Mouse (Mus musculus): ENCODE results near the gene Sorcs2. TPM values are rescaled to one million over a fixed set of nuclear protein-coding genes. Genes with fewer than 3 reads are reported as not detected.

The Sorcs2 gene
- polyA plus RNA-seq, 1 experiment from 2014 or later, result 12.8 TPM

- no peak for DNase-seq (ENCODE audit: low spot score)
- Histone ChIP-seq H3K4me2 (ENCODE audit: low read length) (no peak overlapping the region), H3K4me3 (ENCODE audit: low read depth, low read length) (no peak overlapping the region), H3K27me3 (replicated peaks; ENCODE audit: control insufficient read depth, insufficient read depth, low read length) (no peaks in the 10 kb centered on the region), H3K27ac (ENCODE audit: low read depth) (no peak overlapping the region), H3K9me3 (ENCODE audit: control insufficient read depth, low read length) (no peaks in the 10 kb centered on the region), H3K4me1 (replicated peaks; ENCODE audit: control insufficient read depth, insufficient read depth, low read length) (peaks cover 32% of the 10 kb centered on the region), H3K9ac (ENCODE audit: low read length) (no peak overlapping the region), H3K36me3 (ENCODE audit: control insufficient read depth, insufficient read depth, low read length) (no peaks in the 10 kb centered on the region)
- no peak for ATAC-seq (replicated peaks; ENCODE audit: low FRiP score, low TSS enrichment, low read depth)
- WGBS, result 54% methylated on average over 5 of the region's 5 CpGs
Observed at GRCm38 (mm10) chr5:36359535-36360243, 38.2 kb downstream of the Sorcs2 start.

GRCm38 (mm10) chr5:36358161-36358560 lies 39.8 kb downstream of the Sorcs2 start:
- Histone ChIP-seq H3K9ac (ENCODE audit: low read length) (no peak overlapping the region), H3K4me3 (ENCODE audit: low read depth, low read length) (no peak overlapping the region), H3K27ac (ENCODE audit: low read depth) (no peak overlapping the region), H3K27me3 (replicated peaks; ENCODE audit: control insufficient read depth, insufficient read depth, low read length) (no peaks in the 10 kb centered on the region), H3K9me3 (ENCODE audit: control insufficient read depth, low read length) (no peaks in the 10 kb centered on the region), H3K4me2 (ENCODE audit: low read length) (no peak overlapping the region), H3K36me3 (ENCODE audit: control insufficient read depth, insufficient read depth, low read length) (no peaks in the 10 kb centered on the region), H3K4me1 (replicated peaks; ENCODE audit: control insufficient read depth, insufficient read depth, low read length) (peaks cover 39% of the 10 kb centered on the region)
- 69% methylated on average over 4 of the region's 4 CpGs for WGBS
- DNase-seq (ENCODE audit: low spot score), result no peak
- no peak for ATAC-seq (replicated peaks; ENCODE audit: low FRiP score, low TSS enrichment, low read depth)

GRCm38 (mm10) chr5:36356659-36357058 lies 41.3 kb downstream of the Sorcs2 start:
- Histone ChIP-seq H3K27ac (ENCODE audit: low read depth) (no peak overlapping the region), H3K27me3 (replicated peaks; ENCODE audit: control insufficient read depth, insufficient read depth, low read length) (no peaks in the 10 kb centered on the region), H3K4me3 (ENCODE audit: low read depth, low read length) (no peak overlapping the region), H3K9ac (ENCODE audit: low read length) (no peak overlapping the region), H3K36me3 (ENCODE audit: control insufficient read depth, insufficient read depth, low read length) (no peaks in the 10 kb centered on the region), H3K4me2 (ENCODE audit: low read length) (no peak overlapping the region), H3K9me3 (ENCODE audit: control insufficient read depth, low read length) (no peaks in the 10 kb centered on the region), H3K4me1 (replicated peaks; ENCODE audit: control insufficient read depth, insufficient read depth, low read length) (peaks cover 39% of the 10 kb centered on the region)
- 88% methylated on average over 4 of the region's 4 CpGs for WGBS
- ATAC-seq (replicated peaks; ENCODE audit: low FRiP score, low TSS enrichment, low read depth), result no peak
- no peak for DNase-seq (ENCODE audit: low spot score)

GRCm38 (mm10) chr5:36355683-36356082 lies 42.3 kb downstream of the Sorcs2 start:
- WGBS, result 48% methylated on average over 3 of the region's 3 CpGs
- no peak for DNase-seq (ENCODE audit: low spot score)
- H3K4me3 ChIP-seq (ENCODE audit: low read depth, low read length), result no peak overlapping the region
- H3K9me3 ChIP-seq (ENCODE audit: control insufficient read depth, low read length), result no peaks in the 10 kb centered on the region
- no peaks in the 10 kb centered on the region for H3K27me3 ChIP-seq (replicated peaks; ENCODE audit: control insufficient read depth, insufficient read depth, low read length)
- H3K4me1 ChIP-seq (replicated peaks; ENCODE audit: control insufficient read depth, insufficient read depth, low read length), result peaks cover 38% of the 10 kb centered on the region
- H3K9ac ChIP-seq (ENCODE audit: low read length), result no peak overlapping the region
- H3K4me2 ChIP-seq (ENCODE audit: low read length), result no peak overlapping the region
- H3K27ac ChIP-seq (ENCODE audit: low read depth), result no peak overlapping the region
- ATAC-seq (replicated peaks; ENCODE audit: low FRiP score, low TSS enrichment, low read depth), result no peak
- no peaks in the 10 kb centered on the region for H3K36me3 ChIP-seq (ENCODE audit: control insufficient read depth, insufficient read depth, low read length)

GRCm38 (mm10) chr5:36353679-36354078 lies 44.3 kb downstream of the Sorcs2 start:
- peaks cover 18% of the 10 kb centered on the region for H3K4me1 ChIP-seq (replicated peaks; ENCODE audit: control insufficient read depth, insufficient read depth, low read length)
- no peak for DNase-seq (ENCODE audit: low spot score)
- no peak overlapping the region for H3K4me2 ChIP-seq (ENCODE audit: low read length)
- no peak overlapping the region for H3K4me3 ChIP-seq (ENCODE audit: low read depth, low read length)
- H3K9ac ChIP-seq (ENCODE audit: low read length), result no peak overlapping the region
- H3K27ac ChIP-seq (ENCODE audit: low read depth), result peak overlapping the region; percentile 40; the same call in 1 of the 2 replicates
- H3K27me3 ChIP-seq (replicated peaks; ENCODE audit: control insufficient read depth, insufficient read depth, low read length), result no peaks in the 10 kb centered on the region
- ATAC-seq (replicated peaks; ENCODE audit: low FRiP score, low TSS enrichment, low read depth), result no peak
- 70% methylated on average over 6 of the region's 6 CpGs for WGBS
- no peaks in the 10 kb centered on the region for H3K36me3 ChIP-seq (ENCODE audit: control insufficient read depth, insufficient read depth, low read length)
- H3K9me3 ChIP-seq (ENCODE audit: control insufficient read depth, low read length), result no peaks in the 10 kb centered on the region

- Histone ChIP-seq H3K9ac (ENCODE audit: low read length) (no peak overlapping the region), H3K27ac (ENCODE audit: low read depth) (peak overlapping the region; percentile 40; the same call in 1 of the 2 replicates), H3K9me3 (ENCODE audit: control insufficient read depth, low read length) (no peaks in the 10 kb centered on the region), H3K4me2 (ENCODE audit: low read length) (no peak overlapping the region), H3K4me1 (replicated peaks; ENCODE audit: control insufficient read depth, insufficient read depth, low read length) (peaks cover 13% of the 10 kb centered on the region), H3K4me3 (ENCODE audit: low read depth, low read length) (no peak overlapping the region), H3K36me3 (ENCODE audit: control insufficient read depth, insufficient read depth, low read length) (no peaks in the 10 kb centered on the region), H3K27me3 (replicated peaks; ENCODE audit: control insufficient read depth, insufficient read depth, low read length) (no peaks in the 10 kb centered on the region)
- ATAC-seq (replicated peaks; ENCODE audit: low FRiP score, low TSS enrichment, low read depth), result 0 out of 2 replicates have a peak, but pooled peaks have one; percentile 37
- 70% methylated on average over 2 of the region's 2 CpGs for WGBS
- no peak for DNase-seq (ENCODE audit: low spot score)
Observed at GRCm38 (mm10) chr5:36353194-36353593, 44.7 kb downstream of the Sorcs2 start.

GRCm38 (mm10) chr5:36346698-36347097 lies 51.2 kb downstream of the Sorcs2 start:
- no peaks in the 10 kb centered on the region for H3K9me3 ChIP-seq (ENCODE audit: control insufficient read depth, low read length)
- no peaks in the 10 kb centered on the region for H3K27me3 ChIP-seq (replicated peaks; ENCODE audit: control insufficient read depth, insufficient read depth, low read length)
- ATAC-seq (replicated peaks; ENCODE audit: low FRiP score, low TSS enrichment, low read depth), result no peak
- WGBS, result 95% methylated on average over 4 of the region's 4 CpGs
- H3K4me1 ChIP-seq (replicated peaks; ENCODE audit: control insufficient read depth, insufficient read depth, low read length), result no peaks in the 10 kb centered on the region
- H3K36me3 ChIP-seq (ENCODE audit: control insufficient read depth, insufficient read depth, low read length), result no peaks in the 10 kb centered on the region
- no peak overlapping the region for H3K4me3 ChIP-seq (ENCODE audit: low read depth, low read length)
- H3K9ac ChIP-seq (ENCODE audit: low read length), result no peak overlapping the region
- no peak overlapping the region for H3K27ac ChIP-seq (ENCODE audit: low read depth)
- no peak for DNase-seq (ENCODE audit: low spot score)
- no peak overlapping the region for H3K4me2 ChIP-seq (ENCODE audit: low read length)

- no peak overlapping the region for H3K4me3 ChIP-seq (ENCODE audit: low read depth, low read length)
- no peak overlapping the region for H3K9ac ChIP-seq (ENCODE audit: low read length)
- H3K4me1 ChIP-seq (replicated peaks; ENCODE audit: control insufficient read depth, insufficient read depth, low read length), result 0 out of 2 replicates have a peak, but pooled peaks cover 4% of the 10 kb centered on the region
- no peak for DNase-seq (ENCODE audit: low spot score)
- no peak for ATAC-seq (replicated peaks; ENCODE audit: low FRiP score, low TSS enrichment, low read depth)
- no peaks in the 10 kb centered on the region for H3K27me3 ChIP-seq (replicated peaks; ENCODE audit: control insufficient read depth, insufficient read depth, low read length)
- WGBS, result 77% methylated on average over 3 of the region's 3 CpGs
- H3K36me3 ChIP-seq (ENCODE audit: control insufficient read depth, insufficient read depth, low read length), result no peaks in the 10 kb centered on the region
- no peak overlapping the region for H3K4me2 ChIP-seq (ENCODE audit: low read length)
- H3K27ac ChIP-seq (ENCODE audit: low read depth), result no peak overlapping the region
- no peaks in the 10 kb centered on the region for H3K9me3 ChIP-seq (ENCODE audit: control insufficient read depth, low read length)
Observed at GRCm38 (mm10) chr5:36339283-36339682, 58.7 kb downstream of the Sorcs2 start.

- Histone ChIP-seq H3K36me3 (ENCODE audit: control insufficient read depth, insufficient read depth, low read length) (no peaks in the 10 kb centered on the region), H3K9ac (ENCODE audit: low read length) (no peak overlapping the region), H3K4me2 (ENCODE audit: low read length) (no peak overlapping the region), H3K4me3 (ENCODE audit: low read depth, low read length) (no peak overlapping the region), H3K4me1 (replicated peaks; ENCODE audit: control insufficient read depth, insufficient read depth, low read length) (0 out of 2 replicates have a peak, but pooled peaks cover 4% of the 10 kb centered on the region), H3K9me3 (ENCODE audit: control insufficient read depth, low read length) (no peaks in the 10 kb centered on the region), H3K27ac (ENCODE audit: low read depth) (no peak overlapping the region), H3K27me3 (replicated peaks; ENCODE audit: control insufficient read depth, insufficient read depth, low read length) (no peaks in the 10 kb centered on the region)
- DNase-seq (ENCODE audit: low spot score), result no peak
- 73% methylated on average over 7 of the region's 7 CpGs for WGBS
- ATAC-seq (replicated peaks; ENCODE audit: low FRiP score, low TSS enrichment, low read depth), result no peak
Observed at GRCm38 (mm10) chr5:36336252-36336651, 61.7 kb downstream of the Sorcs2 start.

All from intestine, embryonic 14.5 days (tissue).